Mouse (Mus musculus) lung, postnatal 0 days (tissue): ENCODE measurements around the gene Dgcr2.

Experiments
- CTCF ChIP-seq: IDR thresholded peaks from 2 replicates; pipeline ENCODE4 v1.5.1; 2016; ENCODE audit warnings: antibody characterized with exemption, mild to moderate bottlenecking
- EP300 ChIP-seq: IDR thresholded peaks from 2 replicates; pipeline ENCODE4 v1.6.1; 2016; ENCODE audit warnings: antibody characterized with exemption, mild to moderate bottlenecking, control low read depth

DNA sequence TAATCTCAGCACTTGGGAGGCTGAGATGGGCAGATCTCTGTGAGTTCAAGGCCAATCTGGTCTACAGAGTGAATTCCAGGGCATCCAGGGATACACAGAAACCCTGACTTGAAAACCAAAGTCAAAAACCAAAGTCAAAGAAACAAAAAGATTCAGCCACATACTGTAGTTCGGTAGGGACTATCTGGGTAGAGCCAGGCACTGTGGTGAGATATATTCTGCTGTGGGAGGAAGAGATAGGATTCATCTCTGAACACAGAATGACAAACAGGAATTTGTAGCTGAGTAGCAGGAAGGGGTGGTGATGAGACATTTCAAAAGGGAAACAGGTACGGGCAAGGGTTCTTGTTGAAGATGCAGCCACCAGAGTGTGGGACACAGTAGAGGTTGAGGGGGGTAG is 70.1 kb downstream of the Dgcr2 start:
- TF ChIP-seq EP300 (no peak), CTCF (no peak)
